Mouse (Mus musculus) hindbrain, embryonic 14.5 days (tissue): ENCODE results near the gene Madcam1. TPM values are rescaled to one million over a fixed set of nuclear protein-coding genes. Genes with fewer than 3 reads are reported as not detected.
A peak's percentile ranks its signal among the peaks of the same experiment; 100 is the strongest.

Source experiments
- ATAC-seq: fragments of 200-750 bp; cut with Nextera tagmentation; 2 replicates; pipeline ENCODE4 v1.8.0; 2017; ENCODE audit warnings: moderate number of reproducible peaks, mild to moderate bottlenecking, moderate TSS enrichment, moderate library complexity; ENCODE audit not compliant: low FRiP score
- DNase-seq: peaks from one replicate; pipeline ENCODE4 v3.0.0-alpha.2; 2015; ENCODE audit warnings: low spot score
- H3K27ac ChIP-seq: fragments of 300-500 bp; sonication (generic); 2 replicates; pipeline ENCODE4 v1.5.1; 2014; ENCODE audit warnings: mild to moderate bottlenecking, moderate library complexity
- H3K27me3 ChIP-seq: fragments of 300-500 bp; sonication (generic); 2 replicates; pipeline ENCODE4 v1.6.1; 2014; ENCODE audit warnings: mild to moderate bottlenecking, low read length, mixed read lengths; ENCODE audit not compliant: control insufficient read depth, insufficient read depth
- H3K36me3 ChIP-seq: fragments of 300-500 bp; sonication (generic); replicated peaks from 2 replicates; pipeline ENCODE4 v1.6.1; 2014; ENCODE audit not compliant: control insufficient read depth, insufficient read depth
- H3K4me1 ChIP-seq: fragments of 300-500 bp; sonication (generic); replicated peaks from 2 replicates; pipeline ENCODE4 v1.6.1; 2014; ENCODE audit warnings: antibody characterized with exemption, low read length, mixed read lengths; ENCODE audit not compliant: control insufficient read depth, insufficient read depth
- H3K4me2 ChIP-seq: fragments of 300-500 bp; sonication (generic); replicated peaks from 2 replicates; pipeline ENCODE4 v1.6.1; 2014; ENCODE audit warnings: mild to moderate bottlenecking, moderate library complexity
- H3K4me3 ChIP-seq: fragments of 300-500 bp; sonication (generic); replicated peaks from 2 replicates; pipeline ENCODE4 v1.5.1; 2014; ENCODE audit warnings: mild to moderate bottlenecking, low read length
- H3K9ac ChIP-seq: fragments of 300-500 bp; sonication (generic); 2 replicates; pipeline ENCODE4 v1.6.1; 2014
- H3K9me3 ChIP-seq: fragments of 300-500 bp; sonication (generic); 2 replicates; pipeline ENCODE4 v1.6.1; 2016; ENCODE audit warnings: low read length; ENCODE audit not compliant: control insufficient read depth
- WGBS: fragments of 180-500 bp; shearing (Covaris S2); extraction: QIAGEN DNeasy Blood & Tissue Kit; methylation state at CpG from one replicate; pipeline ENCODE4 v1.1.7; 2014; 5-methylcytosine and 5-hydroxymethylcytosine counted together
- polyA plus RNA-seq: library from polyadenylated mRNA; unstranded; fragments of >200 nt; fragmentation: Nextera tagmentation; extraction: Ambion mirVana; gene quantifications from 2 replicates; pipeline ENCODE4 v1.2.1, GENCODE M21; 2014

Madcam1 gene
- polyA plus RNA-seq, 1 experiment from 2014 or later: 1.2 TPM

- H3K27ac ChIP-seq: no peak overlapping the region
- peaks cover 41% of the 10 kb centered on the region for H3K36me3 ChIP-seq
- ATAC-seq (0 out of 2 replicates have a peak, but pooled peaks have one; percentile 5), DNase-seq (no peak)
- H3K4me2 ChIP-seq: no peak overlapping the region
- WGBS: 96% methylated on average over 1 of the region's 1 CpGs
- H3K27me3 ChIP-seq: peaks cover 23% of the 10 kb centered on the region
- H3K9ac ChIP-seq: no peak overlapping the region
- H3K9me3 ChIP-seq: no peaks in the 10 kb centered on the region
- no peak overlapping the region for H3K4me3 ChIP-seq
- peaks cover 13% of the 10 kb centered on the region for H3K4me1 ChIP-seq
These were observed 47.7 kb downstream of the Madcam1 start for GRCm38 (mm10) chr10:79712029-79712428.

GRCm38 (mm10) chr10:79712499-79713126 lies 48.3 kb downstream of the Madcam1 start:
- Histone ChIP-seq H3K4me2 (no peak overlapping the region), H3K36me3 (peaks cover 41% of the 10 kb centered on the region), H3K9me3 (no peaks in the 10 kb centered on the region), H3K9ac (no peak overlapping the region), H3K27me3 (peaks cover 29% of the 10 kb centered on the region), H3K4me3 (no peak overlapping the region), H3K4me1 (peaks cover 12% of the 10 kb centered on the region), H3K27ac (no peak overlapping the region)
- WGBS: 11% methylated on average over 6 of the region's 6 CpGs
- 0 out of 2 replicates have a peak, but pooled peaks have one; percentile 9 for ATAC-seq
- DNase-seq: peak; percentile 75

- Histone ChIP-seq H3K4me2 (no peak overlapping the region), H3K27me3 (peaks cover 34% of the 10 kb centered on the region), H3K4me1 (peaks cover 15% of the 10 kb centered on the region), H3K4me3 (no peak overlapping the region), H3K36me3 (peaks cover 41% of the 10 kb centered on the region), H3K9me3 (no peaks in the 10 kb centered on the region), H3K27ac (no peak overlapping the region), H3K9ac (no peak overlapping the region)
- ATAC-seq: no peak
- 37% methylated on average over 1 of the region's 1 CpGs for WGBS
- no peak for DNase-seq
These were observed 48.8 kb downstream of the Madcam1 start for GRCm38 (mm10) chr10:79713163-79713562.

- DNase-seq: no peak
- Histone ChIP-seq H3K9me3 (no peaks in the 10 kb centered on the region), H3K4me1 (peaks cover 15% of the 10 kb centered on the region), H3K4me2 (no peak overlapping the region), H3K9ac (no peak overlapping the region), H3K4me3 (no peak overlapping the region), H3K27me3 (peaks cover 43% of the 10 kb centered on the region), H3K27ac (no peak overlapping the region), H3K36me3 (peaks cover 27% of the 10 kb centered on the region)
- WGBS: 59% methylated on average over 4 of the region's 4 CpGs
- ATAC-seq: no peak
These were observed 50.6 kb downstream of the Madcam1 start for GRCm38 (mm10) chr10:79714996-79715395.

GRCm38 (mm10) chr10:79716254-79716987 lies 52.1 kb downstream of the Madcam1 start, which contains the start of gene Hcn2:
Gene Hcn2 (plus strand): TSS chr10:79716634.
- H3K4me1 ChIP-seq: peaks cover 15% of the 10 kb centered on the region
- H3K4me2 ChIP-seq: peak within 1 kb of the TSS; percentile 91
- DNase-seq (peak; percentile 54), ATAC-seq (peak; percentile 67)
- no peaks in the 10 kb centered on the region for H3K9me3 ChIP-seq
- H3K4me3 ChIP-seq: peak within 1 kb of the TSS; percentile 71
- peaks cover 13% of the 10 kb centered on the region for H3K36me3 ChIP-seq
- peak within 1 kb of the TSS; percentile 77 for H3K9ac ChIP-seq
- H3K27me3 ChIP-seq: peaks cover 43% of the 10 kb centered on the region
- 2% methylated on average over 64 of the region's 91 CpGs for WGBS
- peak within 1 kb of the TSS; percentile 47 for H3K27ac ChIP-seq

GRCm38 (mm10) chr10:79716988-79717355 lies 52.6 kb downstream of the Madcam1 start:
- Histone ChIP-seq H3K4me2 (peak overlapping the region; percentile 91), H3K27ac (peak overlapping the region; percentile 47), H3K4me3 (peak overlapping the region; percentile 71), H3K9ac (peak overlapping the region; percentile 77), H3K27me3 (peaks cover 43% of the 10 kb centered on the region), H3K9me3 (no peaks in the 10 kb centered on the region), H3K4me1 (peaks cover 15% of the 10 kb centered on the region), H3K36me3 (peaks cover 7% of the 10 kb centered on the region)
- DNase-seq (no peak), ATAC-seq (no peak; the same call in 1 of the 2 replicates)
- WGBS: under 1% methylated on average over 39 of the region's 44 CpGs

- peak overlapping the region; percentile 71 for H3K4me3 ChIP-seq
- peak overlapping the region; percentile 91 for H3K4me2 ChIP-seq
- DNase-seq (peak; percentile 65), ATAC-seq (no peak)
- no peaks in the 10 kb centered on the region for H3K9me3 ChIP-seq
- H3K9ac ChIP-seq: peak overlapping the region; percentile 77
- 0 out of 2 replicates have a peak, but pooled peaks cover 1% of the 10 kb centered on the region for H3K36me3 ChIP-seq
- H3K4me1 ChIP-seq: peaks cover 15% of the 10 kb centered on the region
- 5% methylated on average over 43 of the region's 43 CpGs for WGBS
- H3K27me3 ChIP-seq: peaks cover 43% of the 10 kb centered on the region
- no peak overlapping the region for H3K27ac ChIP-seq
These were observed 53.4 kb downstream of the Madcam1 start for GRCm38 (mm10) chr10:79717640-79718357.
